Mouse (Mus musculus): ENCODE measurements around the gene Olfr20.
"Not testable (repeated sequence)": the region's sequence is repeated elsewhere in the genome, so short reads cannot be mapped to it uniquely, and the experiment has no call there.

The Olfr20 gene

DNA sequence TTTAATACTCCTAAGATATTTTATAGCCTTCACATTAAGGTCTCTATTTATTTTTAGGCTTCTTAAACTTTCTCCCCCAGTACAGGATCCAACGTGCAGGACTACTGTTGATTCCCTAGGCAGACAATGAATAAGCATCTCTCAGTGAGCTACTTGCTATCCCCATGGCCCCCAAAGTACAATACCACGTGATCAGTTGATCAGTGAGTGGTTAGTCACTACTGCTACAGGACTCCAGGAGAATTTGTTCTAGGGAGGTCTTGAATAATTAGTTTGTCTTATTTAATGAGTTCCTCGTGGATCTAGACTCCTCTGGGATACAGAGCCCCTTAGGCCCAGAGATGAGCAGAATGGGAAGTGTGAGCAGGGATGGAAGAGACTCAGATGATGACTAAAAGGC, at the start of gene Olfr20:
Olfr20 (plus strand) TSS at position 301 of the 400 bp plus-strand sequence.
- DNase-seq (ENCODE audit: low read depth, low spot score), result no peak

DNA sequence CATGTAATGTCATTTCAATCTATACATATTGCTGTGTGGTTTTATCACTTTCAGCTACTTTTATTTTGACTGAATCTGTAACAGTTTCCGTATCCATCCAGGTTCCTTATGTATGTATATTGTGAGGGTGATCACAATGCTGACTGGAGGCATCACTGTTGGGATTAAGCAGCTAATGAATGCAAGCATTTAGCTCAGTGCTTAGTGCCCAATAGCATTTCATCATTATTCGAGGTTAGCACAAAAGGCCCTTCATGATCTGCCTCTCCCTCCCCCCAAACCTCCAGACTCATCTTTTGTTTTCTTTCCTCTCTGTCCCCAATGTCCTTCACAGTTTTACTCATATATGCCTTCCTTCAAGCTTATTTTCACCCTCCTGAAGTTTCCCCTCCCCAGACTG, 47.5 kb upstream of the Olfr20 start:
- no peak for DNase-seq (ENCODE audit: low read depth, low spot score)

DNA sequence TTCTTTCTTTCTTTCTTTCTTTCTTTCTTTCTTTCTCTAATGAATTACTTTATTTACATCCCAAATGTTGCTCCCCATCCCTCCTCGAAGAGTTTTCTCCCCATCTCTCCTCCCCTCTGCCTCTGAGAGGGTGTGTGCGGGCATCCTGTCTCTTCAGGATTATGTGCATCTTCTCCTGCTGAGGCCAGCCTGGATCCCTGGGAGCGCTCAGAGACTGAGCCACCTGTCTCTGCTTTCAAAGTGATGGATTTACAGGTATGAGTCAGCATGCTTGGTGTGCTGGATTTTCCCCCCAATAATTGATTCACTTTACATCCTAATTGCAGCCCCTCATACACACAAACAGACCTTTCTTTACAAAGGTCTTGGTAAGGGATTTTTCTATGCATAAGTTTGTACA, 34.6 kb upstream of the Olfr20 start:
- no peak for DNase-seq (ENCODE audit: low read depth, low spot score)

DNA sequence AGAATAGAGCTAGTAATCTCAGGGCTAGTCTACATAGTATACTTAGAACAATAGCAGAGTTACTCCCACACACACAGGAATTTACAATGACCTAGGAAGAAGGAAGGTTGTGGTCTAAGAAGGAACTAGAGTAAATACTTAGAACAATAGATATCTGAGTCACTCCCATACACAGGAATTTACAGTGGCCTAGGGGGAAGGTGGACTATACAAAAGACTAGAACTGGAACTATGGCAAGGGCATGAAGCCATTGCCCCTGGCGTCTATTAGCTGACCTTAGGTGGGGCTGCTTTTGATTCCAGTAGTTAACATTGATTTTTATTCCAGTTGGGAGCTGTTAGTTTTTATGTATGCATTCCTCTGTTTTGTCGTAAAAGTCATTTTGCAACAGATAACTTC, 32.0 kb upstream of the Olfr20 start:
- peak; percentile 85 for DNase-seq (ENCODE audit: low read depth, low spot score)

DNA sequence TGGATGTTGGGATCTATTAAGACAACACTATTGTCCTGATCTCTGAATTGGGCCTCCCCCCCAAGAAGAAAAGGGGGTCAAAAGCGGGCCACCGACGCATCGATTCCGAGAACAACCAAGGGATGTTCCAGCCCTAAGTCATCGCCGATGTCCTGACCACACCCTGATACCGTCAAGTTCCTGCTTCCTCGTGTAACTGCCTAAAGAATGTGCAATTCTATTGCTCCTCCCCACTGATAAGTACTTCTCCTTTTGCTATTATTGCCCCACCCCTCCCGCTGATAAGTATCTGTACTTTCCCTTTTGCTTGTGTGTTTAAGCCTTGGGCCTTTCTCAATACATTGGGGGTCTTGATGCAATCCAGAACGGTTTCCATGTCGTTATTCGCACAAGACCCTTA, 29.5 kb upstream of the Olfr20 start:
- DNase-seq (ENCODE audit: low read depth, low spot score), result not testable (repeated sequence)

DNA sequence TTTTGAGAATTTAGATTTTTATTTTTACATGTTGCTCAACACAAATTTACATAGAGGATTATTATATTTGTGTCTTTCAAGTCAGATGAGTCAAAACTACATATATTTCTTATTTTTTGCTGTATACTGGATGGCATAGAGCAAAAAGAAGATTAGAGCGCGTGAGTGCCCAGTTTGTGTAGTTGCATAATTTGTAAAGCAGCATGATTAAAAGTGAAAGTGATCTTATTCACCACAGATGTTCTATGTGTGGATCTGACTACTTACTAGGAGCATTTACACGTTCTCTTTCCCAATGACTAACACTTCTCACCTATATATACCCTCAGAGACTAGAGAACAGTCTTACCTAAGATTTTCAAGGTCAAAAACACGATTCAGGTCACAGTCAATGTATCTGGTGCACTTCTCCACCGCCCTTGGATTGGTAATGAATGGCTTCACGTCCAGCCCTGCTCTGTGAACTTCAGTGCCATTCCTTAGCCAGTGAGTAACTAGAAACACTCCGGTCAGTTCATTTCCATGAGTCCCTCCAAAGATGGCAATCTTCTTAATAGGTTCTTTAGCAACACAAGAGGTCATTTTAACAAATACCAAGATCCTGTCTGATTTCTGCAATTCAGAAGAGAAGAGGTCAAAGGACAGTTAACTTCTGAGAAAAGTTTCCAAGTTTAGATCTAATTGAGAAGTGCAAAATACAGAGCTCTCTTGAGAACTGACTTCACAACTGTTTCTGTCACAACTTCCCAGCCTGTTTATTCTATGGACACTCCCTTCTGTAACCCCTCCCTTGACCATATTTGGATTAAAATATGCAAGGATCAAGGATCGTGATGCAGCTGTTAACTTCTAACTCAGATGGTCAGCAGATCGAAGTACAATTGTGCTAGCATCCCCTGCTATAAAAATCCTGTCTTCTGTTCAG, 26.4 kb upstream of the Olfr20 start:
- DNase-seq (ENCODE audit: low read depth, low spot score), result no peak

DNA sequence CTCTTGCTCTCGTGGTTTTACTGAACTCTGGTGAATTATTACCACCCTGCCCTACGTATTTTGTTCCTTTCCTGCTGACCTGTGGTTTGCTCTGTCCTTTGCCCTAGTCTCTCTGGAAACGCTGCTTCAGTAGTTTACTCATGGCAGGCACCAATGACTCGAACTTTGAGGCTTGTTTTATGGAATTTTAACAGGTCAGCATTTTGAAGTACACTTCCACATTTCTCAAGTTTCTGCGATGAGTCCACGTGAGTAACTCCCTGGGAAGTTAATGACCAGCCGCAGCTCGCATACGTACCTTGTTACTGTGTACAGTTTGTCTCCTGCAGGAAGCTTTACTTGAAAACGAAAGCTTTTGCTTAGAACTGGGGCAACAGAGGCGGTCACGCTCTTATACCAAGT, 24.1 kb upstream of the Olfr20 start:
- no peak for DNase-seq (ENCODE audit: low read depth, low spot score)

DNA sequence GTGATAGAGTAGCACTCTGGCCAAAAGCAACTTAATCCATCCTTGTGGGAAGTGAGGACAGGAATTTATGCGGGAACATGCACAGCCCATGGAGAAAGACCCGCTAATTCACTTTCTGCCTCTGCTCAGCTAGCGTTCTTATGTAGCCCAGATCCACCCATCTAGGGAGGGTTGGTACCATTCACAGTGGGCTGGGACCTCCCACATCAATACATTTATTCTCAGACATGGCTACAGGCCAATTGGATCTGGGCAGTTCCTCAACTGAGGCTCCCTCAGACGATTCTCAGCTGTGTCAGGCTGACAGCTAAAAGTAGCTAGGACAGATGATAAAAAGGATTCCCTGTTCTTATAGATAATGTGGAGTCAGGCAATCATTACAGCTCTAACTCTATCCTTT, 23.2 kb upstream of the Olfr20 start:
- no peak for DNase-seq (ENCODE audit: low read depth, low spot score)

DNA sequence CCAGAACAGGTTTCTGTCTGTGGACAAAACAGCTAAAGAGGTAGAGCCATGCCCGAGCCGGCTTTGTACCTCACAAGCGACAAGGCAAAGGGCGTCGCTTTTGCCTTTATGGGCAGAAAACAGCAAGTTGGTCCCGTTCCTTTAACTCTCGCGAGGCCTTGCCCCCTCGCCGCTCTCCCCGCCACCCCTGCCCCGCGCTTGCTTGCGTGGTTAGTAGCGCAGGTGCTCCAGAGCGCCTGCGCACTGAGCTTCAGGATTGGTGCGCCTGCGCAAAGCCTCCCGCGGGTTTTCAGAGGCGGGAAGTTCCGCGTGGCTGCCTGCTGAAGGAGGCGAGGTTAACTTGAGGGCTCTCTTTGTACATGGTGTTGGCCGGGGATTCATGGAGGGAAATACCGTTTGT, 21.1 kb upstream of the Olfr20 start, which contains the start of the genes Aspa, Gm49340 and Spata22:
Aspa (minus strand) TSS at position 155 of the 400 bp plus-strand sequence.
Gm49340 (plus strand) TSS at position 300 of the 400 bp plus-strand sequence.
Spata22 (plus strand) TSS at position 300 of the 400 bp plus-strand sequence.
- DNase-seq (ENCODE audit: low read depth, low spot score), result peak; percentile 81

DNA sequence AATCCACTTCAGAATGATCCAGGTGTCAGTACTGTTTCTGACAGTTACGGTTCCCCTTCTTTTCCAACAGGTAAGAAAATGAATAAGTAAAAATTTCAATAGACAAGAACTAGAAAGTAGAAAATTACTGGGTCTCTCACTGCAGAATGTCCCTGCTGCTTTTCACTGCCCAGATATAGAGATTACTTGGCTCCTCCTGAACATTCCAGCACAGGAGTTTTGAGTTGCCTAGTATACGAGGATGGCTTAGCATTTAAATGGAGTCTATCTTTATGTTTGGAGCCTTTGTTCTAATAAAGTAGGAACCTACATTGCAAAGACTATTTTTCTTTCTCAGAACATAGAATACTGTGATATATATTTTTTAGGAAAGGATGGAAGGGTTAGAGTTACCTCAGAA, 17.2 kb upstream of the Olfr20 start:
- no peak for DNase-seq (ENCODE audit: low read depth, low spot score)

DNA sequence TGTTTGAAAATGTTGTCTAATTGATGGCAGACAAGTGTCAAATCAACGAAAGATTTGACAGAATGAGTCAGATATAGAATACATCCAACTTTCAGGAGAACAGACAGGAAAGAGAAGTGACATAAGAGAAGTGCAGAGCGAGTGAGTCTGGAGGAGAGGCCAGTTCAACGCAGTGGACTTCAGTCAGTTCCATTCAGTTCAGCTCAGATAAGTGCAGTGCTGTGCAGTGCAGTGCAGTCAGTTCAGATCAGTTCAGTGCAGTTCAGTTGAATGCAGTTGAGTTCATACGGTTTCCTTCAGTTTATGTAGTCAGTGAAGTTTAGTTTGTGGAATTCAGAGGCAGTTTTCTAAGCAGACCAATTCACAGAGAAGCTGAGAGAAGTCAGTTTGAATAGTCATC, 13.7 kb upstream of the Olfr20 start:
- no peak for DNase-seq (ENCODE audit: low read depth, low spot score)

DNA sequence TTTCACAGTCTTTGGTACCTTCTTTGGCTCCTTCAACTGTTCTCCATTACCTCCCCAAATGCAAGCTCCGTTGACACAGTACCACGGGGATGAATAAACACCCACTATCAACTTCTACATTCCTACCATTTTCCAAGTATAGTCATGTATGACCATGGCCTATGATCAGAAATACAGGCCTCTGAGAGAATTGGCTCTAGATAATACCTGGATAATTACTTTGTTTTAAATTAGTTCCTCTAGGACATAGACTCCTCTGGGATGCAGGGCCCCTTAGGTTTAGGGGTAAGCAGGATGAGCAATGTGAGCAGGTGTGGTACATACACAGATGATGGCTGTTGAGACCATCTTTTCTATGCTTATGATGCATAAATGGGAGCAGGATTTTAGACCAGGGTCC, 20.4 kb downstream of the Olfr20 start, which contains the start of gene Olfr376:
Olfr376 (plus strand) TSS at position 301 of the 400 bp plus-strand sequence.
- no peak for DNase-seq (ENCODE audit: low read depth, low spot score)

DNA sequence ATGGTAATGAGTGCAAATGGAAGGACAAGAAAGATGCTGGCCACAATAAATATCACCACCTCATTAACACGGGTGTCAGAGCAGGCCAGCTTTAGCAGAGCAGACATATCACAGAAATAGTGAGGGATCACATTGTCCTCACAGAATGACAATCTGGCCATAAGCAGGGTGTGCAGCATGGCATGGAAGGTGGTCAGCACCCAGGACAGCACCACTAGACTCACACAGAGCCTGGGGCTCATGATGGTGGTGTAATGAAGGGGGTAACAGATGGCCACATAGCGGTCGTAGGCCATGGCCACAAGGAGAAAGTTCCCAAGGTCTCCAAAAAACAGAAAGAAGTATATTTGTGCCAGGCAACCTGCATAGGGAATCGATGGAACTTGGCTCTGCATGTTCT, 44.8 kb downstream of the Olfr20 start:
- peak; percentile 21 for DNase-seq (ENCODE audit: low read depth, low spot score)

DNA sequence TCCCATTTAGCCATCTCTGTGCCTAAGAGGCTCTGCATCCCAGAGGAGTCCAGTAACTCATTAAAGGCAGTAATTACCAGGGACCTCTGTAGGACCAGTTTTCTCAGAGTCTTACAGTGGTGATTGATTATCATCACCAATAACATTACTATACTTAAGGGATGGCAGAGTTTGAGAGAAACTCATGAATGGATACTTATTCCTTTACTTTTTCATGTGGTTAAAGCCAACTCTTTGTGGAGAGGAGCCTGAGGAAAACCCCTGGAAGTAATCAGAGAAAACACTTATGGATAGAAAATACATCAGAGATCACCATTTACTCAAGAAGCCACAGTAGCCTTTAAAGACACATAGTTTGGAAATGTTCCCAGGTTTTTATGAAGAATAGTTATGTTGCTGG, 48.9 kb downstream of the Olfr20 start, which contains the start of gene Olfr1:
Olfr1 (minus strand) TSS at position 101 of the 400 bp plus-strand sequence.
- no peak for DNase-seq (ENCODE audit: low read depth, low spot score)
